Mouse (Mus musculus): ENCODE measurements around the gene Ip6k1. TPM values are rescaled to one million over a fixed set of nuclear protein-coding genes. Genes with fewer than 3 reads are reported as not detected.

The Ip6k1 gene
- polyA plus RNA-seq, 1 experiment, result 30.8 TPM

DNA sequence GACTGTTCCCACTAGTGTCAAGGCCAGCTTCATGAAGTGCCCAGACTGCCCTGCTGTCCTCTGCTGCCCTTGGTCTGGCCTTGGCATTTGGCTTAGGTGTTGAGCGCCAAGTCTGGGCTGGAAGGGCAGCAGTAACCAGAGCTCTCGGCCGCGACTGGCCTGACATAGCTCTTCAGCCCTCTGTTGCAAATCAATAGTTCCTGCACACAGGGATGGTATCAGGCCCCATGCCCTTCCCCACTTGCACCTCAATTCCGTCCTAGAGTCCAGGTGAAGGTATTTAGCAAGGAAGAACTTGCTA lies 54.9 kb downstream of the Ip6k1 start:
- Histone ChIP-seq H3K79me3 (ENCODE audit: low read depth) (no peaks in the 10 kb centered on the region), H3ac (ENCODE audit: control insufficient read depth, insufficient read length, low read depth) (no peak overlapping the region), H3K4me3 (ENCODE audit: insufficient read depth, poor library complexity, severe bottlenecking) (no peak overlapping the region), H3K27me3 (ENCODE audit: control insufficient read depth, insufficient read depth, insufficient read length) (no peaks in the 10 kb centered on the region), H3K79me2 (ENCODE audit: control insufficient read depth, insufficient read depth) (no peaks in the 10 kb centered on the region), H3K36me3 (ENCODE audit: control insufficient read depth, insufficient read depth) (no peaks in the 10 kb centered on the region)
- TF ChIP-seq MYOD1 (IDR thresholded peaks at IDR 0.05; ENCODE audit: control insufficient read depth, insufficient read length, low read depth), result no peak
- no peak for TF ChIP-seq USF1 (IDR thresholded peaks at IDR 0.05; ENCODE audit: low read depth)
- no peak for TF ChIP-seq CTCF (IDR thresholded peaks at IDR 0.05; ENCODE audit: control insufficient read depth, insufficient read depth, insufficient read length)
- no peak for TF ChIP-seq FOSL1 (IDR thresholded peaks at IDR 0.05; ENCODE audit: insufficient read depth, low read length, poor library complexity, severe bottlenecking)
- no peak for TF ChIP-seq CEBPB (IDR thresholded peaks at IDR 0.05; ENCODE audit: low read depth)
- no peak for TF ChIP-seq MYOG (IDR thresholded peaks at IDR 0.05; ENCODE audit: control insufficient read depth, extremely low read depth, insufficient read length)
- no peak for TF ChIP-seq MAX (IDR thresholded peaks at IDR 0.05)

- no peaks in the 10 kb centered on the region for H3K79me2 ChIP-seq (ENCODE audit: control insufficient read depth, insufficient read depth)
- no peak overlapping the region for H3K4me3 ChIP-seq (ENCODE audit: insufficient read depth, poor library complexity, severe bottlenecking)
- no peaks in the 10 kb centered on the region for H3K79me3 ChIP-seq (ENCODE audit: low read depth)
- TF ChIP-seq MAX (IDR thresholded peaks at IDR 0.05) (no peak), CTCF (IDR thresholded peaks at IDR 0.05; ENCODE audit: control insufficient read depth, insufficient read depth, insufficient read length) (no peak), MYOD1 (IDR thresholded peaks at IDR 0.05; ENCODE audit: control insufficient read depth, insufficient read length, low read depth) (no peak), USF1 (IDR thresholded peaks at IDR 0.05; ENCODE audit: low read depth) (no peak), CEBPB (IDR thresholded peaks at IDR 0.05; ENCODE audit: low read depth) (no peak), MYOG (IDR thresholded peaks at IDR 0.05; ENCODE audit: control insufficient read depth, extremely low read depth, insufficient read length) (no peak)
- H3K27me3 ChIP-seq (ENCODE audit: control insufficient read depth, insufficient read depth, insufficient read length), result no peaks in the 10 kb centered on the region
- no peaks in the 10 kb centered on the region for H3K36me3 ChIP-seq (ENCODE audit: control insufficient read depth, insufficient read depth)
- H3ac ChIP-seq (ENCODE audit: control insufficient read depth, insufficient read length, low read depth), result no peak overlapping the region
Measured at GRCm38 (mm10) chr9:108058291-108058690, 56.0 kb downstream of the Ip6k1 start.

GRCm38 (mm10) chr9:108062142-108062541 lies 59.8 kb downstream of the Ip6k1 start:
- Histone ChIP-seq H3K79me3 (ENCODE audit: low read depth) (no peaks in the 10 kb centered on the region), H3K36me3 (ENCODE audit: control insufficient read depth, insufficient read depth) (no peaks in the 10 kb centered on the region), H3K4me3 (ENCODE audit: insufficient read depth, poor library complexity, severe bottlenecking) (no peak overlapping the region), H3K79me2 (ENCODE audit: control insufficient read depth, insufficient read depth) (no peaks in the 10 kb centered on the region), H3ac (ENCODE audit: control insufficient read depth, insufficient read length, low read depth) (no peak overlapping the region), H3K27me3 (ENCODE audit: control insufficient read depth, insufficient read depth, insufficient read length) (no peaks in the 10 kb centered on the region)
- TF ChIP-seq MYOD1 (IDR thresholded peaks at IDR 0.05; ENCODE audit: control insufficient read depth, insufficient read length, low read depth), result no peak
- no peak for TF ChIP-seq MAX (IDR thresholded peaks at IDR 0.05)
- no peak for TF ChIP-seq FOSL1 (IDR thresholded peaks at IDR 0.05; ENCODE audit: insufficient read depth, low read length, poor library complexity, severe bottlenecking)
- TF ChIP-seq CEBPB (IDR thresholded peaks at IDR 0.05; ENCODE audit: low read depth), result no peak
- TF ChIP-seq USF1 (IDR thresholded peaks at IDR 0.05; ENCODE audit: low read depth), result no peak
- TF ChIP-seq CTCF (IDR thresholded peaks at IDR 0.05; ENCODE audit: control insufficient read depth, insufficient read depth, insufficient read length), result no peak
- TF ChIP-seq MYOG (IDR thresholded peaks at IDR 0.05; ENCODE audit: control insufficient read depth, extremely low read depth, insufficient read length), result no peak

- no peak overlapping the region for H3K4me3 ChIP-seq (ENCODE audit: insufficient read depth, poor library complexity, severe bottlenecking)
- H3ac ChIP-seq (ENCODE audit: control insufficient read depth, insufficient read length, low read depth), result no peak overlapping the region
- TF ChIP-seq MYOG (IDR thresholded peaks at IDR 0.05; ENCODE audit: control insufficient read depth, extremely low read depth, insufficient read length), result no peak
- TF ChIP-seq CEBPB (IDR thresholded peaks at IDR 0.05; ENCODE audit: low read depth), result no peak
- TF ChIP-seq USF1 (IDR thresholded peaks at IDR 0.05; ENCODE audit: low read depth), result no peak
- TF ChIP-seq MAX (IDR thresholded peaks at IDR 0.05), result no peak
- TF ChIP-seq MYOD1 (IDR thresholded peaks at IDR 0.05; ENCODE audit: control insufficient read depth, insufficient read length, low read depth), result no peak
- TF ChIP-seq CTCF (IDR thresholded peaks at IDR 0.05; ENCODE audit: control insufficient read depth, insufficient read depth, insufficient read length), result no peak
- no peak for TF ChIP-seq FOSL1 (IDR thresholded peaks at IDR 0.05; ENCODE audit: insufficient read depth, low read length, poor library complexity, severe bottlenecking)
- H3K79me2 ChIP-seq (ENCODE audit: control insufficient read depth, insufficient read depth), result no peaks in the 10 kb centered on the region
- H3K79me3 ChIP-seq (ENCODE audit: low read depth), result no peaks in the 10 kb centered on the region
- no peaks in the 10 kb centered on the region for H3K36me3 ChIP-seq (ENCODE audit: control insufficient read depth, insufficient read depth)
- no peaks in the 10 kb centered on the region for H3K27me3 ChIP-seq (ENCODE audit: control insufficient read depth, insufficient read depth, insufficient read length)
Measured at GRCm38 (mm10) chr9:108063361-108063760, 61.1 kb downstream of the Ip6k1 start.

- Histone ChIP-seq H3K79me2 (ENCODE audit: control insufficient read depth, insufficient read depth) (no peaks in the 10 kb centered on the region), H3ac (ENCODE audit: control insufficient read depth, insufficient read length, low read depth) (no peak overlapping the region), H3K36me3 (ENCODE audit: control insufficient read depth, insufficient read depth) (no peaks in the 10 kb centered on the region), H3K27me3 (ENCODE audit: control insufficient read depth, insufficient read depth, insufficient read length) (no peaks in the 10 kb centered on the region), H3K79me3 (ENCODE audit: low read depth) (no peaks in the 10 kb centered on the region), H3K4me3 (ENCODE audit: insufficient read depth, poor library complexity, severe bottlenecking) (no peak overlapping the region)
- peak; percentile 33 for TF ChIP-seq CTCF (IDR thresholded peaks at IDR 0.05; ENCODE audit: control insufficient read depth, insufficient read depth, insufficient read length)
- no peak for TF ChIP-seq MAX (IDR thresholded peaks at IDR 0.05)
Measured at GRCm38 (mm10) chr9:108065491-108066011, 63.2 kb downstream of the Ip6k1 start.

DNA sequence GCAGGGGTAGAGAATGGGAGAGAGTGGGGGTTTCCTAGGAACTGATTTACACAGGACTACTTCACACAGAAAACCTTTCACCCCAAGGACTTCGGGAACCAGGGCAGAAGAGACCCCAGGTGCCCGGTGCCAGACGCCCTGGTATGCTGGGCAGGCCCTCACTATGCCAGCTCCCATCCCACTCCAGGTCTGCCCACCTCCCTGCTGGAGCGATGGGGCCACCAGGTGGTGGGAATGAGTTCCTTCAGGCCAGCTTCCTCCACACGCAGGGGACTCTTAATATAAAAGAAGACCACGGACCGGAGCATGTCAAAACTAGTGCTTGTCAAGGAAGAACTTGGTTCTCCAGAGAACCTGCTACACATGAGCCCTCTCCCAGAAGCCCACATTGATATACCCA lies 64.9 kb downstream of the Ip6k1 start:
- TF ChIP-seq CEBPB (IDR thresholded peaks at IDR 0.05; ENCODE audit: low read depth) (no peak), CTCF (IDR thresholded peaks at IDR 0.05; ENCODE audit: control insufficient read depth, insufficient read depth, insufficient read length) (no peak), FOSL1 (IDR thresholded peaks at IDR 0.05; ENCODE audit: insufficient read depth, low read length, poor library complexity, severe bottlenecking) (no peak), MAX (IDR thresholded peaks at IDR 0.05) (no peak), MYOG (IDR thresholded peaks at IDR 0.05; ENCODE audit: control insufficient read depth, extremely low read depth, insufficient read length) (no peak), MYOD1 (IDR thresholded peaks at IDR 0.05; ENCODE audit: control insufficient read depth, insufficient read length, low read depth) (no peak), USF1 (IDR thresholded peaks at IDR 0.05; ENCODE audit: low read depth) (no peak)
- Histone ChIP-seq H3K79me3 (ENCODE audit: low read depth) (no peaks in the 10 kb centered on the region), H3K4me3 (ENCODE audit: insufficient read depth, poor library complexity, severe bottlenecking) (no peak overlapping the region), H3K27me3 (ENCODE audit: control insufficient read depth, insufficient read depth, insufficient read length) (no peaks in the 10 kb centered on the region), H3K36me3 (ENCODE audit: control insufficient read depth, insufficient read depth) (no peaks in the 10 kb centered on the region), H3K79me2 (ENCODE audit: control insufficient read depth, insufficient read depth) (no peaks in the 10 kb centered on the region), H3ac (ENCODE audit: control insufficient read depth, insufficient read length, low read depth) (no peak overlapping the region)

Measured in C2C12 (cell line).